Mouse (Mus musculus) bone marrow, adult 2 months (tissue): Measurements from ENCODE around the gene Fyn. TPM values are rescaled to one million over a fixed set of nuclear protein-coding genes. Genes with fewer than 3 reads are reported as not detected.

ENCODE experiments used
- H3K27ac ChIP-seq: fragments of 200-500 bp; 2 replicates; pipeline ENCODE4 v1.5.1; 2012; ENCODE audit warnings: low read depth, mild to moderate bottlenecking, control low read depth, inconsistent platforms, low read length; ENCODE audit not compliant: control insufficient read depth, poor library complexity, insufficient read depth
- H3K4me1 ChIP-seq: fragments of 200-500 bp; 2 replicates; pipeline ENCODE4 v1.6.1; 2011; ENCODE audit warnings: low read length; ENCODE audit not compliant: control insufficient read depth, insufficient read depth
- H3K4me3 ChIP-seq: fragments of 200-500 bp; replicated peaks from 2 replicates; pipeline ENCODE3; 2011; ENCODE audit warnings: mild to moderate bottlenecking, low read depth, low read length, control low read depth; ENCODE audit not compliant: control insufficient read depth
- CTCF ChIP-seq: fragments of 200-500 bp; IDR thresholded peaks from 2 replicates; pipeline ENCODE4 v1.5.1; 2011; ENCODE audit warnings: low read length, control low read depth; ENCODE audit not compliant: control insufficient read depth, insufficient read depth
- POLR2A ChIP-seq: fragments of 200-500 bp; IDR thresholded peaks from 2 replicates; pipeline ENCODE4 v1.6.1; 2011; ENCODE audit warnings: low read depth, mild to moderate bottlenecking, control low read depth, low read length, borderline replicate concordance; ENCODE audit not compliant: control insufficient read depth
- WGBS: fragments of 180-500 bp; shearing (Covaris S2); methylation state at CpG from one replicate; pipeline ENCODE4 v1.1.7; 2018; 5-methylcytosine and 5-hydroxymethylcytosine counted together
- polyA plus RNA-seq: library from polyadenylated mRNA; stranded (reverse); fragments of >200 nt; gene quantifications from 2 replicates; pipeline ENCODE4 v1.2.4, GENCODE M21; 2011; ENCODE audit warnings: low replicate concordance; ENCODE audit not compliant: missing spikeins, insufficient read depth, insufficient read length

Gene Fyn
- polyA plus RNA-seq, 1 experiment, result 32.3 TPM

GRCm38 (mm10) chr10:39532823-39533222, 164.2 kb downstream of the Fyn start:
- Histone ChIP-seq H3K27ac (no peak overlapping the region), H3K4me1 (no peaks in the 10 kb centered on the region), H3K4me3 (no peak overlapping the region)
- WGBS, result 90% methylated on average over 7 of the region's 7 CpGs
- TF ChIP-seq CTCF (no peak), POLR2A (no peak)

- 79% methylated on average over 9 of the region's 9 CpGs for WGBS
- H3K4me1 ChIP-seq, result no peaks in the 10 kb centered on the region
- no peak overlapping the region for H3K27ac ChIP-seq
- TF ChIP-seq POLR2A (no peak), CTCF (no peak)
- H3K4me3 ChIP-seq, result no peak overlapping the region
Observed at GRCm38 (mm10) chr10:39534324-39535026, 165.8 kb downstream of the Fyn start.

- 80% methylated on average over 3 of the region's 3 CpGs for WGBS
- H3K4me3 ChIP-seq, result no peak overlapping the region
- H3K27ac ChIP-seq, result no peak overlapping the region
- no peaks in the 10 kb centered on the region for H3K4me1 ChIP-seq
- TF ChIP-seq POLR2A (no peak), CTCF (no peak)
Observed at GRCm38 (mm10) chr10:39535347-39535746, 166.7 kb downstream of the Fyn start.

DNA sequence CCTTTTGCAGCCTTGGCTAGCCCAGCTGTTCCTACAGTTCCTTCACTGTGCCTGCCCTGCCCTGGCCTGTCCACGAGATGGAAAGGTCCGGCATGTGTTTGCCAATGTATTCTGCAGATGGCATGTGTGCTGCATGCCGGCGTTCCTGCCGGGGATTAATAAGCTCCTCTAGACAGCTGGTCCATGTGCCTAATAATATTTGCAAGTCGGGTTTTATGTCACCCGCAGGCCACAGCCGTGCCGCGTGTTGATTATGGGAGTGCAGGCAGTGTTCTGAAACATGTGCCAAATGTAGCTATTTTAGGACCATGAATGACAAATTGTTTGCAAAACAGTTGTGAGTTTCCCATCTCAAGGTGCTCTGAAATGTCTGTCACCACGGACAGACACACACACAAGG, 167.6 kb downstream of the Fyn start:
- no peak overlapping the region for H3K27ac ChIP-seq
- 90% methylated on average over 11 of the region's 11 CpGs for WGBS
- TF ChIP-seq POLR2A, result no peak
- TF ChIP-seq CTCF, result no peak
- no peaks in the 10 kb centered on the region for H3K4me1 ChIP-seq
- H3K4me3 ChIP-seq, result no peak overlapping the region

DNA sequence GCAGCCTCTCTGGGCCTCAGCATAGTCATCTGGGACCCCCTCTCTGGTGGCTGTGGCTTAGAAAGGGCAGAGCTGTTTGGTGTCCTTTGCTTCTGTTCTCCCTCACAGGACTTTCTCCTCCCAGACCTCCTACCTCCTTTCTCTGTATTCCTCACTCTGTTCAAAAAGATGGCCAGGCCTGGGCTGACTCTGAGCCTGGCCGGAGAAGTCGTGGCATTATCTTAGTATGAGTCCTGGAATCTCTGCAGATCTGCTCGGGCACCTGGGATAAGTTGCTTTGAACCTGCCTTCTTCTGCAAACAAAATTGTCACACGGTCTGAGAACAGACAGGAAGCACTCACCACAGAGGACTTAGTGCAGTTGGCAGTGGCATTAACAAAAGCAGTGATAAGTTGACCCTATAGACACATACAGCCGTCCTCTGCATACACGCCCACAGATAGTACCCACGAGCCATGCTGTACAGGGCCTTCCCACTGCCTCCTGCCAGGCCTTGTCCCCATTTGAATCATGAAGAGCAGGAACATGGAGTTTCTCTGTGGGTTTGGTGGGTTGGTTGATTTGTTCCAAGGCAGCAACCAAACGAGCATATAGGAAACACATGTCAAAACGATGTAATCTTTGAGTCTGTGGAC, 171.5 kb downstream of the Fyn start:
- no peak for TF ChIP-seq POLR2A
- no peak for TF ChIP-seq CTCF
- H3K27ac ChIP-seq, result no peak overlapping the region
- WGBS, result 18% methylated on average over 9 of the region's 9 CpGs

DNA sequence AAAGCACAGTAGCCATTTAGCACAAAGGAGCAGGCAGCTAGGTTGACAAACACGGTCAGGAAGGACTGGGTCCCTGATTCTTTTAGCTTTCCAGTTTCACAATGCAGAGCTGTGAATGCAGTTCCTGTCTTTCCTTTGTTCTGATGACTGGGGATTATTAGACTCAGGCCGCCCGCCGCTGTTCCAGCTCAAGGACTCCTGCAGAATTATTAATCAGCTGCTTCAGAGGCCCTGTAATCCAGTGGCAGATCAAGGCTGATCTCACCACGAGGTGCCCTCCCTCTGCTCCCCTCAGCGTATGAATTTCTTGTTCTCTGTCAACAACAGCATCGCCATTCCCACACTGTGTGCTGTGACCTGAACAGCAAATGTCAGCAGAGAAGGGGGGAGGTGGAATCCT, 172.3 kb downstream of the Fyn start:
- WGBS, result 63% methylated on average over 7 of the region's 7 CpGs
- no peak for TF ChIP-seq CTCF

More for the DNA sequence above, 171.5 kb downstream of the Fyn start:
- no peak overlapping the region for H3K4me3 ChIP-seq
- H3K4me1 ChIP-seq, result no peaks in the 10 kb centered on the region

GRCm38 (mm10) chr10:39541451-39541874, 172.8 kb downstream of the Fyn start:
- no peak overlapping the region for H3K27ac ChIP-seq
- H3K4me1 ChIP-seq, result no peaks in the 10 kb centered on the region
- TF ChIP-seq CTCF (no peak), POLR2A (no peak)
- no peak overlapping the region for H3K4me3 ChIP-seq
- 69% methylated on average over 6 of the region's 6 CpGs for WGBS

More for the DNA sequence above, 172.3 kb downstream of the Fyn start:
- Histone ChIP-seq H3K4me3 (no peak overlapping the region), H3K4me1 (no peaks in the 10 kb centered on the region), H3K27ac (no peak overlapping the region)

DNA sequence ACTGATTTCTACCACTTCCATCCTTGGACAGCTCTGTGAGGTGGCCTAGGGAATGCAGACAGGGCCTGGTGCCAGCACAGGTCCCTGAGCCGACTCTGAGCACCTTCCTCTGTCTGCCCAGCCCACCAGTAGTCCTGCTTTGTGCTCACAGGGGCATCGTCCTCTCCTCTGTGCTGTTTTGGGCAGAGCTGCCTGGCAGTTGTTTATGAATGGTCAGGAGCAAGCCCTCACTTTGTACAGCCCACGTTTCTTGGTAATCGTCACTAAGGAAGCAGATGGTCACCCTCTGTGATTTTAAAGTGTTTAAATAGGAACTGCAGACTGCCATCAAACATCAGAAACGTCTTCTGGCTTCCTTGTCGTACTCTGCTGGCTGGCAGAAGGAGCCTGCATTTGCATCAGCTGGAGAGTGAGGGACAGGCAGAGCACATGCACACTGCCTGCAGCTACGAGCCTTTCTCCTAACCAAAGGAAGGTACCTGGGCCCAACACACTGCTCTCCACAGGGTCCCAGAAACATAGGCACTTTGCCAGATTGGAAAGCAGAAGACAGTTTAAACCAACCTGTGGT, 173.4 kb downstream of the Fyn start:
- Histone ChIP-seq H3K4me3 (no peak overlapping the region), H3K27ac (no peak overlapping the region), H3K4me1 (no peaks in the 10 kb centered on the region)
- TF ChIP-seq CTCF (no peak), POLR2A (no peak)
- 19% methylated on average over 7 of the region's 7 CpGs for WGBS
